Mouse (Mus musculus) 416B (cell line): ENCODE data around the gene Dab1.

Source experiments
- DNase-seq: peaks from one replicate; pipeline ENCODE4 v3.0.0; 2011; ENCODE audit warnings: low read depth

Dab1 gene

DNA sequence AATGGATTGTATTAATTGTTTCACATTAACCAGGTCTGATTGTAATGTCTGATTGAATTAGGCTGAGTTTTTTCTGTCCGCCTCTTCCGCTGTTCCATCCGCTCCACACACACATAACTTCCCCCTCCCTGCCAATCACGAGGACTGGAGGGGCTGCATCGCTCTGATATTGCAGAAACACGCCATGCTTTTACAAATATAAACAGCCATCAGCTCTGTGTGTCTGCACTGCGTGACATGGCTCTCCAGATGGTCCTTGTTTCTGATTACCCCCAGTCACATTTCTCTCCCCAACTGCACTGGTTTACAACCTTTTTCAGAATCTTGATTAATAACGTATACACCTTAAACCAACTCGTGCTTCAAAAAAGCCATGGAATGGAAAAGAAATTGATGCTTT, 831.5 kb downstream of the Dab1 start:
- no peak for DNase-seq

DNA sequence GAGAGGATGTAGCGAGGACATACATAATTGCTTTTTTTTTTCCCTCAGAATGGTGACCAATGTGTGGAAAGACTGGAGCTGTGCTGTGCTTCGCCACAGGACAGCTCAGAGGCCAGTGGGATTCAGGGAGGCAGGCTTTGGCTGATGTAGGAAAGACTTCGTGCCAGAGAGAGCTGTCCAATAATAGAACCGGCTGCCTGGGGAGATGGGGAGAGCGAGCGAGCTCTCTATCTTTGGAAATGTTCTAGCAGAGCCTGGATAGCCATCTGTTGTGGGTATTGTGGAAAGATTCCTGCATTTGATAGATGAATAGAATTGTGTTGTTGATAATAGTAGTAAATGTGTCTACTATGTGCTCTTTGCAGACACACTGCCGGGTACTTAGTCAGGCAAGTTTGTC, 833.4 kb downstream of the Dab1 start:
- no peak for DNase-seq

DNA sequence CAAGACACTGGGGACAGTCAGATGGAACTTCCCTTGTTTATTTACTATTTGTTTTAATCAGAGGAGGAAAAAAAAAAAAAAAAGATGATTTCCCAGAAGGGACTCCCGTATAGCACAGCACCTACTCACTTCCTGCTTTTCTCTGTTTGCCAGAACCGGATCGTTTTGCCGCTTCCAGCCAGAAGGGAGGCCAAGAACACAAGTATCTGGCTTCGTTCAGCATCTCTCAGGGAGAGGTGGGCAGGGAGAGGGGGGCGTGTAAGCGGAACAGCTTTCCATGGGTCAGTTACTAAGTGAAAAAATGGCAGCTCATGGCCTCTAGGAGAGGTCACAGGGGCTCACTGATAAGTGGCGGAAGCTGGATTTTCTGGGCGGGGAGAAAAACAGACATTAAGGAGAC, 836.0 kb downstream of the Dab1 start:
- no peak for DNase-seq

DNA sequence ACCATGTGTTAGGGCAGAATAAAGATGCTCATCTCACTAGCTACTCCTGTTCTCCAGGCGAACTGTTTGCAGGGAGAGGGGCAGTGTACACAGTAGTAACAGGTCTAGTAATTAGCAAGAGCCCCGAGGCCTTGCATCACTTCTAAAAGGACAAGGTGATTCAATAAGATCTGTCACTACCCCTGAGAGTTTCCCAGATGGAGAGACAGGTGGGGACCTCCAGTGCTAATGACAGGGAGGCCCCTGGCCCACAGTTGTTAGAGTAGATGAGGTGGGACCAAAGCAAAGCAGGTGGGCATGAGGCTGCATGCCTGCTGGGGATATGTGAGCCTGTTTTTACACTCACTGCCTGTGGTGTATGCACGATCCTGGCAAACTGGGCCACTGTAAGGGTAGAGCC, 836.6 kb downstream of the Dab1 start:
- no peak for DNase-seq

DNA sequence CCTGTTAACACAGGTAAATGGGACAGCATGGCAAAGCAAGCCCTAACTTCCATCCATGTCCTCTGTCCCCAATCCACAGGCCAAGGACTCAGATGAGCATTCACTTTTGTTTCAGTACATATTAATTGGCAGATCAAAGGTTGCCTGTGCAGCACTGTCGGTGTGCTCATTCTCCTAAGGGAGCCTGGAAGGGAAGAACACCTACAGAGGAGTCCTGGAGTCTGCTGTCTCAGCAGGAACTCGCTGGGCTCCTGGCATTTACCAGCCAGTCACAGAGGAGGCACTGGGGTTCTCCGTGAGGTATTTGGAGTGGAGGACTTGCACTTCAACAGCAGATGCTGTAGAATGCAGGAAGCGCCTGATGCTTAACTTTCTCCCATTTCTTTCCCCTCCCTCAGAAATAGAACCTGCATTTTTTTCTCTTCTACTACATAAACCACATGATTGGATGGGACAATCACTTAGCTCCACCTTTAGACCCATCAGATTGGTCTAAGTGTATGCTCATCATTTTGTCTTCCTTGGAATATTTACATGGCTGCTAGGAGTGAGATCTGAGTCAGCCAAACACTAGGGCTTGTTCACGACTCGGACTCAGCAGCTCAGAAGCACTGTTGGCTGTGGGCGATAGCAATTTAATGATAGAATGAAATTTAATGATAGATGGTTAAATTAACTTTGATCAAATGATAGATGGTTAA, 837.2 kb downstream of the Dab1 start:
- no peak for DNase-seq

DNA sequence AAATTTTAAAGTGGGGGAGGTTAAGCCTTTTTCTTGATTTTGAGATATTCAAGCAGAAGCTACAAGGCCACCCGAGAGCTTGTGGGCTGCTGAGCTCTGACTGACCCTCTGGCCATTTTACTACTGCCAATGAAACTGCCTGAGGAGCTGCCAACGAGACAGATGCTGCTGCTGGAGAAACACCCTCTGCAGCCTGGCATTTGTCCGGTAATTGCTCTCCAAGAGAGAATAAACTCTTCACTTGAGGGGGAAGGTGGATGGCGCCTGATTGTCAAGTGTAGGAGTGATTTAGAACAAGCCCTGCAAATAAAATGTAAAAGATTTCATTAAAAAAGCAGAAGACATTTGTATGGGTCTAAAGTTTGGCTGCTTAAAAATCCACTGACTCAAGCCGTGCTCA, 839.6 kb downstream of the Dab1 start:
- DNase-seq, result no peak

DNA sequence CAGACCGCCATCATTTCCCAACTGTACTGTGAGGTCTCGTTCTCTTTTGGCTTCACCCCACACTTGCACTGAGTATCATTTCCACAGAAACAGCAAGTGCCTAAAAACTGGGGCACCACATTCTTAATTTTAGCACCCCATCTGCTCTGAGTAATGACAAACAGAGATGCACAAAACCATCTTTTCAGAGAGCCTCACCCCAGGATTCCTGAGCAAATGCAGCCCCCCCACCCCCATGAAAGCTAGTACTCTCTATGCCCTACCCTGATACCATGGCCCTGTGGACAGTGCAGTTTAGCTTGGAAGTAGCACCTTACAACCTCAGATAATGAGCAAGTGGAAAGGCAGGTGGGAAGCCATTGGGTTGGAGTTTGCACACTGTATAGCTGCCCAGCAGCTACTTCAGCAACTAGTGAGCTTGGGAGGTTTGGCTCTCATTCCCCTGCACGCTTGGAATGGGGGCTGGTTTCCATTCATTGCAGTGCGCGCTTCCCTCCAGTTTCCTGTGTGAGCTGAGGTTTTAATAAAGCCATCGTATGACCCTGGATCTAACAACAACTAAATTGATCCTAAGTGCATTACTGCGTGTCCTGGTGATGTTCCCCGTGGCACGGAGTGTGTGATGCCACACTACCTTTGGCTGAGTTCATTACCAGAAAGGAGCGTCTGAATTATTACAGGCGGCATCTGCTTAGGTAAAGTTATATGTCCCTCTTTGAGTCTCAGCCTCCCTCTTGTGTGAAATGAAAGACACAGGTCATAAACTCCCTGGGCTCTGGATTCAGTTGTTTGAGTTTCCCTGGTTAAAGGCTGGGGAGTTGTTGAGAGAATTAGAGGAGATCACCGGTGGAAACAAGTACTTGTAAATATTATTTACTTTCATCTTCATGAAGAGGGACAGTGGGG, 842.2 kb downstream of the Dab1 start:
- DNase-seq, result no peak

DNA sequence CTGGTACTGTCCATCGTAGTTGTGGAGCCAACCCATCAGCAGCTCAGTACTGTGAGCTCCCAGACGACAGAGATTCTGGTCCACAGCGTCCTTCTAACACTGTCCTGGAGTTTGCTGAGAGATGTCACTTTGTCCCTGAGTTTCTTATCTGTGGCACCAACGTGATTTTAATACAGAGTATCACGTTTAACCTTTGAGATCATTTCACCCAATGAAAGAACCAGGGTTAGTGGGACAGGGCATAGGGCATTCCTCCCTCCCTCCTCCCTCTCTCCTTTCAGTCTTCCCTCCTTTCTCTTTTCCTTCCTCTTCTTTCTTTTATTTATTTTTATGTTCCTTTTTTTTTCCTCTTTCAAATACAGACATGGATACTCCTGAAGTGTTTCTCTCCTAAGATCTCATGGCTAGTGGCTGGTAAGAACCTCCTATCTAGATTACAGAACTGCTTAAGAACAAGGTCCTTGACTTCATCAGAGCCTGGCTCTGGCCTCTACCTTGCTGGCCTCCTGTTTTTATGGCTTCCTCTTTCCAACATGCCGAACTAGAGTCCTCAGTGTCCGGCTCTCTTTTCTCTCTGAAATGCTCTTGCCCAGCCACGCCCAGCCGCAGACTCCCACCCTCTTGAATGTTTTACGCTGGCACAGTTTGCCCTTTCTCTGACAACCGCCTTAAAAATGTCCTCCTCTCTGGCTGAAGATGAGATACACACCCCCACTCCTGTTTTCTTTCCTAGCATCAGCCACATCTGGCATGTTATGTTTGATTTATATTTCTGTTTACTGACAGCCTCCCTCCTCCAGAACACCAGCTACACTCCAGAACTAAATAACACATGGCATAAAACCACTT, 844.0 kb downstream of the Dab1 start:
- DNase-seq, result no peak

DNA sequence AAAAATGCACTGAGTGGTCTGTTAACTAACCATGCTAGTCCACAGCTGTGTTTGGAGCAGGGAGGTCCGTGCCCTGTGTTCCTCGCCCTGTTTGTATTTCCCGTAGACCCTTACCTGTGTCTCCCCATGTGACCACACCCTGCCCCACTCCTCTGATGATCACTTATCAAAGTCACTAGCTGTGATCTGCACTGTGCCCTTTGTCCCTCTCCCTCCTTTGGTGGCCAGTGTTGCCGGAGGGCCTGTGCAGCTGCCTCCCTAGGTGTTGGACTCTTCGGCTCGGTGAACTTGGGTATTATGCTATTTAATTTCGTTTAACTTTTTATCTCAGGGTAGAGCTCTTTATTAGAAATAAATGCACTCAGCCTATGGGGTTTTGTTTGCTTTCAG, 844.6 kb downstream of the Dab1 start:
- no peak for DNase-seq

DNA sequence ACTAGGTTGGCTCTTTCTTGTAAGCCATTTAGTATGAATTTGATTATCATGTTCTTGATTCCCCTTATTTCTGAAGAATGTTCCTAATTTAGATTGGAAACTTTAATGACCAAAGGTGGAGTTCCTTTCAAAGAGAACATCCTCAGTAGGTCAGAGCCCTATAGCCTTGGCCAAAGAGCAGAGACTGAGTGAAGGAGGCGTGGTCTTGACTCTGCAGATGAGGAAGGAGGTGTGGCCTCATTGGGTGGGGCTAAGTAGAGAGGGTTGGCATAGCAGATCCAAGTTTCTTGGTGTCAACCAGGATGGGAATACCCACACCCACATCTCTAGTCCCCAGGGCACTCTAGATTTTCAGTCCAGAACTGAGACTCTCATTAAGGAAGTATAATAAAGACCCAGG, 846.4 kb downstream of the Dab1 start:
- no peak for DNase-seq

DNA sequence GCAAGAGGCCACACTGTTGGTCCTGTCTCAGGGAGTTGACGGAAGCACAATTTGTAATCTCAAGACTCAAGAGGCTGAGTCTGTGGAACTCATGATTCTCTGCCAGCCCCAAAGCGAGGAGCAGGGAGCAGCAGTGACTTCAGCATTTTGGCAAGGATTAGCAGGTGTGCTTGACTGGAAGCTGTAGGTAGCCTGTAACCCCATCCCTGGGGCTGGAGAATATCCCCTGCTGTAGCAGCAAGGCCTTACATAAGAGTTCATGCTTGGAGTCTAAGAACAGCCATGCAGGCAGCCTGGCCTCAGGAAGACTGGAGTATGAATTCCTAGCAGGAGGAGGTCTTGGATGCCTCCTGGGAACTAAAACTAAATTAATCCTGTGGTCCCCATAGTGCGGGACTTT, 849.5 kb downstream of the Dab1 start:
- DNase-seq, result no peak

DNA sequence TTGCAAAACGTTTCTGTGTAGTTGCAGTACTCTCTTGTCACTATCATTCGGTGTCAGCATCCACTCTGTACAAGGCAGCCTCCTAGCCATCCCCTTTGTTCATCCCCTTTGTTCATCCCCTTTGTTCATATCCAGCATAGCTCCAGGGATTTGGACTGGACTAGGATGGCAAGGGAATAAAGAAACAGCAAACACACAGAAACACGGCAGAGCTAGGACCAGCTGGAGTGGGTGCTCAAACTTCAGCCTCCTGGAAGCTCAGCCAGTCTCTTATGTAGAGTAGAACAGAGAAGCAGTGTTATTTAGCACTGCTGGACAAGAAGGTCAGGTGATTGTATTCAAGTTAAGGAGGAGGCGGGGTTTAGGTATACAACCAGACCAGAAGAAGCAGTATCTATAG, 853.8 kb downstream of the Dab1 start:
- DNase-seq, result no peak

DNA sequence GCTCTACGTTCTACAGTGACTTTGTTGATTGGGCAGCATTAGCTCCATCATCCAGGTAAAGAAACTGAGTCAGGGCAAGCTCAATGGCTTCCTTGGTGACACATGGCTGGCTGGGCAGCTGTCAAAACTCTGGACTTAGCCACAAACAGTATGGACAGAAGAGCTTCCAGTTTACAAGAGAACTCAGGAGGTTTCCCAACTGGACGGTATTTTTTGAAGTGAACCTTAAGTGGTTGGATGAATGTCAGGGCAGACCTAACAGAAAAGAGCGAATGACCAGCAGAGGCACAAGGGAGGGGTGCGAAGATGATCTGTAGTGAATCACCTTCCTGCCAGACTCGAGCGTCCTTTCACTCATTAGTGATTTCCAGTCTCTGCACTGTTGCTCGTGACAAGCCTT, 857.7 kb downstream of the Dab1 start:
- DNase-seq, result no peak

DNA sequence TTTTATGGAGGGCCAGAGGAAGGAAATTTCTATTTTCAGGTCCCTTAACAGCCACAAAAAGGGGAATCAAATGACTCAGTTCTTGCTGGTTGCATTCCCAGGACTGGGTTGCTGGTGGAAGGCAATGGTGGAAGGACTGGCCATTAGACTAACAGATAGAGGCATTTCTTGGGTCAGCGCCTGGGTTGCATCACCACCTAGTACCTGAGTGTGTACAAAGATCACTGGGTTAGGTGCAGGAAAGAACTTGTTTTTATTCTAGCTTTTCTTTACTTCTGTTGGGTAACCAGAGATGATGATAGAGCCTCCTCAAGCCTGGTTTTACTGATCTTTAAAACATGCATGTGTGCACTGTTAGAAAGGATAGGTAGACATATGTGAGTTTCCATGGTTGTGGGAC, 864.8 kb downstream of the Dab1 start:
- no peak for DNase-seq

DNA sequence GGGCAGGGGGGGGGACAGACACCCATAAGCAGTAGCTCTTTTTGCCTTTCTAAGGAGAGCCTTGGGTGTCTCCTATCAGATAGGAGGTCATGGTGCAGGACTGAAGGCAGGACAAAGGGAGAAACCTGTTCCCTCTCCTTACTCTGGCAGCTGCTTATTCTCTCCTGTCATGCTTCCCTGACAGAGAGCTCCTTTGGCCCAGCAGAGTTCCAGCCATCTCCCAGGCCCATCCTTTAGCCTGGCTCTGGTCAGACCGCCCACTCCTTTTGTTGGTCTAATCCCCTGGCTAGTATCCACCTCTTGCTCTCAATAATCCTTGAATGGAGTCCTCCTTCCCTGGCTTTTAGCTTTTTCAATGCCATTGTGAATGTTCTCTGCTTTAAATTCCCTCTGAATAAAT, 878.1 kb downstream of the Dab1 start:
- no peak for DNase-seq

DNA sequence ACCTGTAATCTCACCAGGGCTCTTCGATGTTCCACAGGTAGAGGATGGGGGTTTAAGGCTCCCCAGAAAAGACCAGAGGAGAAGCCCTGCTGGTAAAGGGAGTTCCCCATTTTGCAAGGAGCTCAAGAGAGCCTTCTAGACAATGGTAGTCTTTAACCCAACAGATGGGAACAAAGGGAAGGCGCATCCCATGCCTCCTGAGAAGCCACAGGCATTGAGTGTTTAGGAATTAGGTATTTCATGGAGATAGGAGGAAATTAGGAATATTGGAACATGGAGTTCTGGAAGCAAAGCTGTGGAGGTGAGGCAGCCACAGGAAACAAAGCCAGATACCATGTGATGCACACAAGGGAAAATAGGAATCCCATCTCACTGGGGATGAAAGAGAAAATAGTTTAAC, 881.0 kb downstream of the Dab1 start:
- no peak for DNase-seq

DNA sequence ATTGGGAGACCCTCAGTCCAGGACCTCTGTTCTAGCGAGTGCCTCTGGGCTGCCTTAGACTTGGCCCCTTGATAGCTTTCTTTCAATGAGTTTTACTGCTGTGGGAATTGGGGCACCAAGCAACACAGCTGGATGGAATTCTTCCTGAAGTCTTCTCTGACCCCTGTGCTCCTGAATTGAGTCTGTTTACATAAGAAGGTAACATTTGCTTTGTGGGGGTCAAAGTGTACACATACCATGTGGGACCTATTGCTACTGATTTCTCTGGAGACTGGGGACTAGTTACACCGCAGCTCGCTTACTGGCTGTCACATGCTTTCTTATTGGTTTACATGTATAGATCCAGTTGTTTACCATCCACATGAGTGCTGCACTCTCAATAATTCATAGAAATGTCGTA, 881.5 kb downstream of the Dab1 start:
- DNase-seq, result no peak

DNA sequence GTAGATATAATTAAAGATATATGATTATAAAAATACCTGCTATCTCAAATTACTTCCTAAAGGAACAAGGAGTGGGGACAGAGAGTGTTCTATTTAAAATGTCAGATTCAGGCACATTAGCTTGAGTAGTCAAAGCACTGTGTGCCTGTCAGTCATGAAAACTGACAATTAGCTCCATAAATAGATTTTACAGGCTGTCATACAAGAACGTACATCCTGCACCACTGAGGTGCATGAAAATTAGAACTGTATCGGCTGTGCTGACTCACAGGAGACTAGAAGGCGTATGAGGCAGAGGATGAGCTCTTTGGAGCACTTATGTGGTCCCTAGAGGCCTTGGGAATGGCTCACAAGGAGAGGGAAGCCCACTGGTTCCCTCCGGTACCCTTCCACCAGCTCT, 882.1 kb downstream of the Dab1 start:
- no peak for DNase-seq

DNA sequence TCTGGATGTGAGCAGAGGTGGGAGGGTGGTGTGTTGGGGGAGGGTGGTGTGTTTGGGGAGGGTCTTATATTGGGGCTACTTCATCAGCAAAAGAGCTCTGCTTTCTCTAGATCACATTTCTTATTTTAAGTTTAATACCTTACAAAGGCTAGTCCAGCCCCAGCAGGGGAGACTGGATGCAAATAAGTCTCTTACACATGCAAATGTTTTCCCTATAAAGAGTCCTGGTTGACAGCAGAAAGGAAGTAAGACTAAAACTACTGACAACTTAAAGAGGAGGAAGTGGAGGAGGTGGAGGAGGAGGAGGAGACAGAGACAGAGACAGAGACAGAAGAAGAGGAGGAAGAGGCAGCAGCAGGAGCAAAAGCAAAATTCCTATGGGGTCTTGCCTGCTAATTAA, 885.8 kb downstream of the Dab1 start:
- no peak for DNase-seq

DNA sequence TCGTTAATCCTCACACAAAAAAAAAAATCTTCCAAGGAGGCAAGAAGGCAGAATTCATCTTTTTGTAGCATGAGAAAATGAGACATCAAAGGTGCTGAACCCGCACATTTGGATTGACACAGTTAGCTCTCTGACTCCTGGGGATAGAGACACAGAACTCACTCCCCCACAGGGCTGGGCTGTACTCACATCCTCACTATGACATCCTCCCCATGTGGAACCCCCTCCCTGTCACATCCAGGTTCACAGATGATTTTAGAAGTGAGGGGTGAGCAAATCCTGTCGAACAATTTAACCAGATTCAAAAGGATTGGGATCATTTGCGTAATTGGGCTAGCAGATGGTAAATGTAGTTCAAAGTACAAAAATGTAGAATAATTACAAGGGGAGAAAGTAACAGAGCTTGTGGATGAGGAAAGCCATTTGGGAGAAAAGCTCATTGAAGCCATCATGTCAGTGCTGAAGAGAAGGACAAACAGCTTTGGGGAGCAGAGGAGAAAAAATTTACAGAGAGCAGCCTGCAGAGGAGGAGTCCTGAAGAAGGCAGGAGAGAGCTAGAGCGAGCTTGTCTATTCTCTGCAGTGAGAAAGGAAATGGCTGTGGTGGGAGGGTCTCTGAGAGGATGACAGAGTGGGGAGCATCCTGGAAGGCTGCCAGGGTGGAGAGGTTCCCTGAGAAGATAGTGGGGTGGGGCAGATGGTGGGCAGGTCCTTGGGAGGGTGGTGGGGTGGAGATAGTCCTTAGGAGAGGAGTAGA, 890.2 kb downstream of the Dab1 start:
- no peak for DNase-seq

DNA sequence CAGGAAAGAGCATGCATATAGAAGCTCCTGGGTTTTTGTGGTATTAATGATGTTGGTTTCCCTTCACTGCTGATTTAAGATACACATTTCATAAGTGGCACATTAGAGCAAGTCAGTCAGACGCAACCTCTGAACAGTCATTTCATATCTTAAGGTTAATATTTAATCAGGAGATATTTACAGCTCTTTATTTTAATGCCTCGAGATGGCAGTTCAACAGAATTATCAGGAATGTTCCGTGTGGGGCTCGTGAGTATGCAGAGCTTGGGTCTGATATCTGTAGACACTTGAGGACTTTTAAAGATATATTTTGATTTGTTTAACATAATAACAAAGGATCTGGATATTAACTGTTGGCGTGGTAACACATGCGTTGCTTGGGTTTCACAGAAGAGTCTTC, 892.7 kb downstream of the Dab1 start:
- no peak for DNase-seq

DNA sequence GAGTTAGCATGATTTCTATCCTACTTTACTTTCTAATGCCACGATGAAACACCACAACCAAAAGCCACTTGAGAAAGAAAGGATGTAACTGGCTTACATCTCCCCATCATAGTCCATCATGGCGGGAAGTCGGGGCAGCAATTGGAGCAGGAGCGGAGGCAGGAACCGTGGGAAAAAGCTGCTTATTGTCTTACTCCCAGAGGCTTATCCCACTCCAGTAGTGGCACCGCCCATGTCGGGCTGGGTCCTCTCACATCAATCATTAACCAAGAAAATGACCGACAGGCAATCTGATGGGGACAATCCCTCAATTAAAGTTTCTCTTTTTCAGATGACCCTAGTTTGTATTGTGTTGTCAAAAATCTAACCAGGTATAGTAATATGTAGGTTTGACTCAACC, 893.4 kb downstream of the Dab1 start:
- no peak for DNase-seq
